Mouse (Mus musculus): ENCODE data around the gene Soat2. TPM values are rescaled to one million over a fixed set of nuclear protein-coding genes. Genes with fewer than 3 reads are reported as not detected.

The Soat2 gene
- total RNA-seq, 2 experiments from 2014 or later: not detected

DNA sequence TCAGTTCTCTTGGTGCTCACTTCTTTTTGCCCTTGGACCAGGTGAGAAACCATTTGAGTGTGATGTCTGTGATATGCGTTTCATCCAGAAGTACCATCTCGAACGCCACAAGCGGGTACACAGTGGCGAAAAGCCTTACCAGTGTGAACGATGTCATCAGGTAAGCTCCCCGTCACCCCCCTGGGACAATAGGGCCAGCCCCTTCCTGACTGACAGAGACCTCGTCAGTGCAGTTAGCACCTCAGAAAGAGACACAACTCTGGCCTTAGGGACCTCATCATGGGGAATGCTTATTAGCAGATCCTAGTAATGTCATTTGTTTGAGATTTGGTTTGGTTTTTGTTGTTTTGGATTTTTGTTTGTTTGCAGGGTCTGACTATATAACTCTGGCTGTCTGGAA is 58.8 kb downstream of the Soat2 start:
- DNase-seq: no peak
- intact Hi-C loops (cut with DNase I): no loop called here

DNA sequence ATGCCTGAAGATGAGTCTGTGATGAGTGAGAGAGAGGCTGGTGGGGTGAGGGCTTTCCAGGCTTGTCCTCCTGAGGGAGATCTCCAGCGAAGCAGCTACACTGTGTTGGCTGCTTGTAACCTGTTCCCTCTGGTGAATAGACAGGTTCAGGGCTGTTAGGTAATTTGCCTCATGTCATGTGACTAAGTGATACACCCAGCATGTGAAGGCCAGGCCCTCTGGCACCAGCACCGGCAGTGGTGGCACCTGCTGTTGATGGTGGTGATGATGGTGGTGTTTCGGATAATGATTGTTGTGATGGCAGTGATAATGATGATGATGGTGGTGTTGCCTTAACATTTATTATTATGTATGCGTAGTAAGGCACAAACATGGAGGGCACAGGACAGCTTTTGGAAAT is 60.5 kb downstream of the Soat2 start:
- intact Hi-C loops (cut with DNase I): no loop called here
- DNase-seq: no peak

DNA sequence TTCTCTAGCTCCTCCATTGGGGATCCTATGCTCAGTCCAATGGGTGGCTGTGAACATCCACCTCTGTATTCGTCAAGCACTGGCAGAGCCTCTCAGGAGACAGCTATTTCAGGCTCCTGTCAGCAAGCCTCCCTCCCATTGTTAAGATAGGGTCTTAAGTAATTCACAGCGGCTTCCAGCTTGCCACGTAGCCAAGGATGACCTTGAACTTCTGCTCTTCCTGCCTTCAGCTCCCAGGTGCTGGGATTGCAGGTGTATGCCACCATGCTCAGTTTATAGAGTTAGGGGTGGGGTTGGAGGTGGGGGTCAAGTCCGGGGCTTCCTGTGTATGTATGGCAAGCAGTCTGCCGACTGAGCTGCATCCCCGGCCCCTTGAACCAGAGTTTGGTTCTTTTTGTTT is 61.6 kb downstream of the Soat2 start:
- no peak for DNase-seq
- intact Hi-C loops (cut with DNase I): no loop called here

Other genes starting within 250 kb of the Soat2 start
- not detected for gene Krt4, start 225.8 kb upstream of the Soat2 start, total RNA-seq (2021)
- not detected for gene Krt79, start 210.2 kb upstream of the Soat2 start, total RNA-seq (2021)
- gene Krt78, start 196.2 kb upstream of the Soat2 start, total RNA-seq (2021): not detected
- gene Krt8, start 146.0 kb upstream of the Soat2 start, total RNA-seq (2021): 1 to 10 TPM; 1.4 to 2.5 TPM
- 1 to 10 TPM; 2.5 to 5.1 TPM for gene Krt18, start 122.3 kb upstream of the Soat2 start, total RNA-seq (2021)
- gene Eif4b, start 76.8 kb upstream of the Soat2 start, total RNA-seq (2021): 100 to 1,000 TPM; 149 to 165 TPM
- 100 to 1,000 TPM; 128 to 129 TPM for gene Tns2, start 50.1 kb upstream of the Soat2 start, total RNA-seq (2021)
- gene Spryd3, start 14.3 kb upstream of the Soat2 start, total RNA-seq (2021): 10 to 100 TPM; 14.8 to 14.9 TPM
- gene Igfbp6, start 6.2 kb upstream of the Soat2 start, total RNA-seq (2021): 10 to 100 TPM; 31.4 to 40.9 TPM
- 10 to 100 TPM; 32.2 to 35.9 TPM for gene Zfp740, start 52.7 kb downstream of the Soat2 start, total RNA-seq (2021)
- 10 to 100 TPM; 15.8 to 16.2 TPM for gene Csad, start 54.2 kb downstream of the Soat2 start, total RNA-seq (2021)
- 1 to 10 TPM; 1.6 to 1.8 TPM for gene Itgb7, start 81.4 kb downstream of the Soat2 start, total RNA-seq (2021)
- 10 to 100 TPM; 20.0 to 21.9 TPM for gene Rarg, start 107.0 kb downstream of the Soat2 start, total RNA-seq (2021)
- not detected for gene Gm9918, start 120.0 kb downstream of the Soat2 start, total RNA-seq (2021)
- 10 to 100 TPM; 18.1 to 19.4 TPM for gene Mfsd5, start 128.9 kb downstream of the Soat2 start, total RNA-seq (2021)
- 1 to 10 TPM; 1.0 to 2.1 TPM for gene Espl1, start 145.7 kb downstream of the Soat2 start, total RNA-seq (2021)
- 100 to 1,000 TPM; 308 to 311 TPM for gene Pfdn5, start 175.6 kb downstream of the Soat2 start, total RNA-seq (2021)
- 10 to 100 TPM; 17.7 to 22.7 TPM for gene Myg1, start 181.2 kb downstream of the Soat2 start, total RNA-seq (2021)
- 10 to 100 TPM; 12.5 to 12.8 TPM for gene Aaas, start 200.2 kb downstream of the Soat2 start, total RNA-seq (2021)
- not detected for gene Sp7, start 216.7 kb downstream of the Soat2 start, total RNA-seq (2021)